ENCODE assay signal across 8 mouse cellular contexts in the genomic region with DNA sequence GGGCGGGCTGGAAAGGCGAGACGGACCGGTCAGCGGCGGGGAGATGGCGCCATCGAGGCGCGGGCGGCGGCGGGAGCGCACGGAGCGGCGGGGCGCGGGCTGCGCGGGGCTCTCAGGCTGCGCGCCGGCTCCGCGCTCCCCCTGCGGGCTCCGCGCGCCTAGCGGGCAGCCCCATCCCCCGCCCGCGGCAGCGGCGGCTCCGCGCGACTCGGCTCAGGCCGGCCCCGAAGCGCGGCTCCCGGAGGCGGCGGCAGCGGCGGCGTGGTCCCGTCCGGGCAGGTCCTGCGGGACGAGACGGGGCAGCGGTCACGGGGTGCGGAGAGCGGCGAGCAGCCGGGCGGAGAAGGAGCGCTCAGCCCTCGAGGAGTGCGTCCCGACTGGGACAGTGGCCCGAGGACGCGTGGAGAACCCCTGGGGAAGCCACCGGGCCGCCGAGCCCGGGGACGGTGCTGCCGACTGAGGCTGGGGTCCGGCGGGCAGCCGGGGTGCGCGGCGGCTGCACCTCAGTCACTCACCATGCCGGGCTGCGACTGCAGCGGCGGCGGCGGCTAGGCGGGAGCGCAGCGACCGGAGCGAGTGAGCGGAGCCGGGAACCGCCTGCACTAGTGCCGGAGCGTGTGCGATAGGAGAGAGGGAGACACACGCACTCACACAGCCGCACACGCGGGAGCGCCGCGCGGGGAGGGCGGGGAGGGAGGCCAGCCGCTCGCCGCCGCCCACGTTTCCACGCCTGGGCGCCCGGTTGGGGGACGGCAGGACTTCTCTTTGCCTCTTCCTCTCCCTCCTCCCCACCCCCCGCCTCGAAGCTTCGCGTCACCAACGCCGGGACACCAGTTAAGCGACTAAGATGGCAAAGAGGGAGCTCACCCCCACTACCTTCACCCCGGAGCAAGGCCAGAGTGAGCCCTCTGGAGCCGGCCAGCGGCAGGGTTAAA. TPM values are rescaled to one million over a fixed set of nuclear protein-coding genes. Genes with fewer than 3 reads are reported as not detected.
A peak's percentile ranks its signal among the peaks of the same experiment; 100 is the strongest.
DNase-seq lines count a peak whose midpoint lies in the region; ATAC-seq and TF ChIP-seq lines count a peak whose summit lies in the region.

No protein-coding gene starts in this region.

- DNase-seq in lung, adult 2 months, result peak; percentile 5
- no peak for DNase-seq in lung, postnatal 36 days
- DNase-seq in embryo, embryonic 10 days (ENCODE audit: low spot score), result peak; percentile 36
- DNase-seq in layer of hippocampus, postnatal 14 days (ENCODE audit: low spot score in 2 of 2), result peak; percentile 48 to 59
- no peak for DNase-seq in B cell, adult 2 months

- ATAC-seq in heart, embryonic 14.5 days (ENCODE audit: insufficient number of reproducible peaks, insufficient read depth, low FRiP score, low read depth), result no peak
- ATAC-seq in megakaryocyte progenitor cell, adult 5-6 weeks (replicated peaks; ENCODE audit: poor library complexity), result peak; percentile 29; the same call in 1 of the 2 replicates
- ATAC-seq in stomach, embryonic 14.5 days (ENCODE audit: insufficient number of reproducible peaks, insufficient read depth, low FRiP score, low read depth), result peak; percentile 64; the same call in 1 of the 2 replicates

- H3K9ac ChIP-seq in heart, embryonic 14.5 days (ENCODE audit: low read length), result peak overlapping the region; percentile 61
- no peak overlapping the region; the same call in 1 of the 2 replicates for H3K9ac ChIP-seq in stomach, embryonic 14.5 days (replicated peaks; ENCODE audit: low read depth, low read length)

- no peak for TF ChIP-seq POLR2A in lung, adult 2 months (IDR thresholded peaks at IDR 0.05; ENCODE audit: borderline replicate concordance, extremely low read depth, low read depth, low read length)

- no peaks in the 10 kb centered on the region for H3K36me3 ChIP-seq in heart, embryonic 14.5 days (ENCODE audit: control insufficient read depth, insufficient read depth, low read length)
- no peaks in the 10 kb centered on the region for H3K36me3 ChIP-seq in stomach, embryonic 14.5 days (ENCODE audit: control insufficient read depth, insufficient read depth, low read length)

- H3K27me3 ChIP-seq in heart, embryonic 14.5 days (ENCODE audit: control insufficient read depth, insufficient read depth, low read length), result peaks cover 85% of the 10 kb centered on the region
- H3K27me3 ChIP-seq in stomach, embryonic 14.5 days (ENCODE audit: control insufficient read depth, insufficient read depth, low read length), result peaks cover 27% of the 10 kb centered on the region

- H3K9me3 ChIP-seq in heart, embryonic 14.5 days (ENCODE audit: control insufficient read depth, low read length), result no peaks in the 10 kb centered on the region
- no peaks in the 10 kb centered on the region for H3K9me3 ChIP-seq in stomach, embryonic 14.5 days (ENCODE audit: control insufficient read depth, low read depth, low read length)

- no peak overlapping the region for H3K27ac ChIP-seq in heart, embryonic 14.5 days (replicated peaks in 1 of 2; ENCODE audit: control insufficient read depth in 1 of 2, insufficient read depth in 1 of 2, low read depth in 2 of 2, low read length in 2 of 2)
- H3K27ac ChIP-seq in stomach, embryonic 14.5 days (ENCODE audit: low read length), result no peak overlapping the region

- H3K4me2 ChIP-seq in heart, embryonic 14.5 days (ENCODE audit: low read length), result peak overlapping the region; percentile 98
- peak overlapping the region; percentile 97 for H3K4me2 ChIP-seq in stomach, embryonic 14.5 days (replicated peaks; ENCODE audit: low read depth, low read length)

- WGBS in lung, adult 2 months, result 3% methylated on average over 124 of the region's 126 CpGs
- WGBS in heart, embryonic 14.5 days, result 1% methylated on average over 81 of the region's 126 CpGs
- WGBS in stomach, embryonic 14.5 days, result under 1% methylated on average over 113 of the region's 126 CpGs

- peak overlapping the region; percentile 17 for H3K4me3 ChIP-seq in lung, adult 2 months (replicated peaks; ENCODE audit: extremely low read depth, low read depth, low read length)
- peak overlapping the region; percentile 56 to 61 for H3K4me3 ChIP-seq in heart, embryonic 14.5 days (ENCODE audit: control insufficient read depth in 1 of 2, insufficient read depth in 1 of 2, low read depth in 1 of 2, low read length in 2 of 2)
- peak overlapping the region; percentile 51 for H3K4me3 ChIP-seq in stomach, embryonic 14.5 days (ENCODE audit: low read depth, low read length)

- TF ChIP-seq CTCF in lung, adult 2 months (IDR thresholded peaks at IDR 0.05; ENCODE audit: insufficient read depth, low read length), result no peak

- H3K4me1 ChIP-seq in lung, adult 2 months (ENCODE audit: control insufficient read depth, insufficient read depth, low read length), result no peaks in the 10 kb centered on the region
- H3K4me1 ChIP-seq in heart, embryonic 14.5 days (ENCODE audit: control insufficient read depth in 2 of 2, insufficient read depth in 2 of 2, low read length in 2 of 2), result peaks cover 6 to 8% of the 10 kb centered on the region in 2 experiments; a peak in 2 of 4 replicates
- H3K4me1 ChIP-seq in stomach, embryonic 14.5 days (ENCODE audit: control insufficient read depth, insufficient read depth, low read length), result peaks cover 3% of the 10 kb centered on the region; the same call in 1 of the 2 replicates

RNA-seq across cellular contexts. Expression of gene Shisa6, which starts 0.5 kb away (rescaled TPM):
- 0.17 and 0.76 TPM in 2 replicates for polyA plus RNA-seq in lung, adult 2 months (2012; rRNA removed)
- polyA plus RNA-seq in heart, embryonic 14.5 days (2014; fragmentation: Nextera tagmentation; extraction: Ambion mirVana), result 0.38 and 0.84 TPM in 2 replicates
- total RNA-seq in layer of hippocampus, postnatal 14 days (2021), result 100 to 1,000 TPM; 204 to 221 TPM
- not detected in 2 replicates for total RNA-seq in megakaryocyte progenitor cell, adult 5-6 weeks (2015)
- total RNA-seq in megakaryocyte progenitor cell, adult 5-6 weeks (2017), result not detected in 2 replicates
- 0.52 and 0.80 TPM in 2 replicates for polyA plus RNA-seq in stomach, embryonic 14.5 days (2014; fragmentation: Nextera tagmentation; extraction: Ambion mirVana)

Comparison
In these comparisons a context has a peak if more than half of its experiments do, and no peak if none do; other contexts are left out.
1. DNase-seq: peak in lung, adult 2 months (single experiment), embryo, embryonic 10 days (single experiment) and layer of hippocampus, postnatal 14 days (2 of 2); none in lung, postnatal 36 days (single experiment) and B cell, adult 2 months (0 of 2).
2. Peak in every context shown above with its lines, with median percentiles within 50 percentile points of each other: H3K4me3 ChIP-seq.